Mouse (Mus musculus): ENCODE measurements around the gene Rerg. TPM values are rescaled to one million over a fixed set of nuclear protein-coding genes. Genes with fewer than 3 reads are reported as not detected.
A peak's percentile ranks its signal among the peaks of the same experiment; 100 is the strongest.

The Rerg gene
- total RNA-seq (2021): 1 to 10 TPM; 7.4 to 7.5 TPM
- long read RNA-seq, experiment 1, transcript Rerg-202 (5 exons, 2,262 nt): major isoform, 11 of 12 reads
- long read RNA-seq, experiment 1, partial matches to known transcripts: 0 of 12 reads
- long read RNA-seq, experiment 1, other reads (novel, unspliced or antisense): 1 of 12 reads
- long read RNA-seq, experiment 2, transcript Rerg-202 (5 exons, 2,262 nt): major isoform, 10 of 11 reads
- long read RNA-seq, experiment 2, partial matches to known transcripts: 0 of 11 reads
- long read RNA-seq, experiment 2, other reads (novel, unspliced or antisense): 0 of 11 reads

DNA sequence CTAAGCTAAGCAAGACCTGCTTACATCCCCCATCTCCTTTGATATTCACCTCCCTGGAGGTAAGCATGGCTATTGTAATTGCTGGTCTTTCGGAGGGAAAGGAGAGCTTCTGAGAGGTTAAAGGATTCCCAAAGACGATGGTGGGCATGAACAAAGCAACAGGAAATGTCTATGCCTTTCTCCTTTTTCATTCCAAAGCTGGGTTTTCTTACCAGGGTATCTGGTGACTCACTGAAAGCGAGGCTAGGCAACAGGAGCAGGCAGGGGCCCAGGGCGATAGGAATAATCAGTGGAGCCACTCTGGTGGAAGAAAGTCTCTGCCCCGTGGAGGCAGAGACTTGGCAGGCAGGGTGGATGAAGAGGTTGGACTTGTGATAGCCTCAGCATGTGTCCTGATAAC lies at the start of gene Rerg:
Rerg (minus strand) TSS at position 272 of the 400 bp plus-strand sequence.
- intact Hi-C loops (cut with DNase I): no loop called here
- DNase-seq: no peak

DNA sequence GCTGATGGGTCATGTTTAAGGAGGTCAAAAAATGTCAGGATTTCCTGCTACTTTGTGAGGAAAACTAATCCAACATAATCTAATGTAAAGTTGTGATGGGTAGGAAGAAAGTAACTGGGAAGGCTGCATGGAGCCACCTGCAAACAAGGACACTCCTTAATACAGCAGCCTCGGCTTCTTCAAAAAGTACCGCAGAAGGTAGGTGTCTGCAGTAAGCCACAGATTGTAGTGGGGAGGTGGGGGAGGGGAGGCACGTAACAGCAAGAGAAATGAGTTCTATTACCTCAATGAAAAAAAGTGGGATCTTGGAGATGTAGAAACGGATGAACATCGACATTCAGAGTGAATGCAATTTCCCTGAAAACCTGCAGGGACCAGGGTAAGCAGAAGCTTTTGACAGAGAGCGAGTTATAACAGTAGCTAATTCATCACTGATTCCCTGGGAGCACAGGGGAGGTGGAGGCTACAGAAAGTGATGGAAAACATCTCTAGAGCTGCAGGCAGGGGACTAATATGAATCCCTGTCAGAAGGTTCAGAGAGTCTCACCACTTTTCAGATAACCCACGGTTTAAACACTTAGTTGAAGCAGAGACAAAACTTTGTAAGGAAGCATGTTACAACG lies 47.7 kb upstream of the Rerg start:
- intact Hi-C loops (cut with DNase I): no loop called here
- DNase-seq: no peak

DNA sequence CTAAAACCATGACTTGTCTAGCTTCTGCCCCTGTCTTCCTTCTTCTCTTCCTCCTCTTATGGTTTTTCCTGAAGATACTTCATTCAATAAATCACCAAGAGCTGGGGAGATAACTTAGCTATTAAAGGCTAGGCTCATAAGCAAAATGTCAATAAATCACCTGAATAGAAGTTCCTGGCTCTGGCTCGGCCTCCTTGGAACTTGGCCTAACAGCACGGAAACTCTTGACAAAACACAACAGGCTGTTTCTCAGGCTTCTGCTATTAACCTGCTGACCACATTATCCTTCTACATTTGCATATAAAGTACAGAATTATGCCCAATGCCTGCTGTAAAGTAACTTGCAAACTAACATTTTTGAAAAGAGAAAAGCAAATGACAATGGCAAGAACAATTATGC lies 41.1 kb upstream of the Rerg start:
- no peak for DNase-seq
- intact Hi-C loops (cut with DNase I): no loop called here

DNA sequence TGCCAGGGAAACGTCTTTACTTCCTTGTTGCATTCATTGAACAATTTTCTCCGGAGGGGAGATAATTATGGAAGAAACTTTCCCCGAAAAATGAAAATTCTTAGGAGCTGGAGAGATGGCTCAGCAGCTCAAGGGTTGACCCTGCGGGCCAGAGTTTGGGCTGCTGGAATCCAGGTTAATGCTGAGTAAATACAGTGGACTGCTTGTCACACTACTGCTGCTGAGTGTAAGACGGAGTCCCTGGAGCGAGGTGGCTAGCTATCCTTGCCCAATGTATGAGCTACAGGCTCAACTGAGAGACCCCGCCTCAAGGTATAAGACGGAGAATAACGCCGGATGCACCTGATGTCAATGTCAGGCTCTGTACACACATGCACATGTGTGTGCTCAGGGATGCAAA lies 40.7 kb upstream of the Rerg start:
- no peak for DNase-seq
- intact Hi-C loops (cut with DNase I): no loop called here

DNA sequence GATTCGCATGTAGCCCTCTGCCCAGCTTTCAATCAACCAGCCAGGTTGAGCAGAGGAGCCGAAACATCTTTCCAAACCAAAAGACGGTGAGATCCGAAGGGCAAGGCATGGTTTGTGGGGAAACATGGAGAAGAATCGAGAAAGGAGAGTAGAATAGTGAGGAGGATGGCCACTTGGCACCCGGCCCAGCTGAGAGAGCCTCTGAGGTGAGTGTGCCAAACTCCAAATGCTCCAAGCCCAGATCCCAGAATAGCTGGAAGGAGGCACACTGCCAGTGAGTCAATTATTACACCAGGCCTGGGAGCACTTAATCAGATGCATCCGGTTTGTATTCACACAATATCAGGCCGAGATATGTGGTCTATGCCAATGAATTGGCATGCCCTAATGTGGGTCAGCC lies 39.7 kb upstream of the Rerg start:
- intact Hi-C loops (cut with DNase I): loop anchor here (5.0 kb wide), 1 partner anchor 512 kb away; no protein-coding TSS in a partner anchor
- peak; percentile 64 to 77 for DNase-seq

DNA sequence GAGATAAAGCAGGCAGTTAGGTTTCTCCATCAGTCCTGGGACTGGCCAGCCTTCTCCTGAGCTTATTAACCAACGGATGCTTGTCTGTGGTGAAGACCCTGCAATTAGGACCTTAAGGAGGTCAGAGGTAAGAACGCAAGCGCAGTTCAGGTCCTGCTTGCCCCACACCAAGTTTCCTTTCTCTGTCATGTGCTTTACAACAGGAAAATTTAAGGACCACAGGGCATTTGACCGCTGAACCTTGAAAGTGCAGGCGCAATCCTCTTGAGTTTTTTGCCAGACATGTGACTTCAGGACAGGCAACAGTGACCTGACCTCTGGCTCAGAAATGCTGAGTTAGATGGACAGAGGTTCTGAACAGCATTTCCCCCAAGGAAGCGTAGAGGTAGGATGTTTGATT lies 36.8 kb upstream of the Rerg start:
- intact Hi-C loops (cut with DNase I): loop anchor here (5.0 kb wide), 1 partner anchor 515 kb away; no protein-coding TSS in a partner anchor
- no peak for DNase-seq

DNA sequence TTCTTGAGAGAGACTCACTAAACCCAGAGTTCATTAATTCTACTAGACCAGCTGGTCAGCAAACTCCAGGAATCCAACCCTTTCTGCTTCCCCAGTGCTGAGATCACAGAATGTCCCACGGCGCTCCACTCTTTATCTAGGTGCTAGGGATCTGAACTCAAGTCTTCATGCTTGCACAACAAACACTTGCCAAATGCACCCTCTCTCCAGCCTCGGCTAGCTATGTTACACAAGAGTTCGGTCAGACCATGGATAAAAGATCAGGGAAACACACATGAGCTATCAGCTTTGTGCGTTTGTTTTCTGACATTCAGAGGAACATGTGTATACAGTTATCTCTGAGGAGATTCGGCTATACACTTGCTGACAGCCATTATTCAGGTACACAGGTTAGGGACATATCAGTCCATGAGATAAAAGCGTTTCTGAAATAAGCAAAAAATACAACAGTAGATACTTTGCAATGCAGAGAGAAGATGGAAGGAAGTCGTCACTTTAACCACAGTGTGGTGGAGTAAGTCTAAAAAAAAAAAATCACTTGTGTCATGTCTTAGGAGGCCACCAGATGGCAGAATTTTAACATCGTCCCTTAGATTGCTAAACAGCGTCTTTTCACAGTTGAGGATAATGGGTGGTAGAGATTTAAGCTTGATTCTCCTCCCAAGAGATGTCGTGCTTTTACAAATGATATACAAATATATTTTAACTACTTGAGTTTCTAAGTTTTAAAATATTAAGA lies 35.5 kb upstream of the Rerg start:
- peak in 1 of 2 experiments; percentile 23 for DNase-seq
- intact Hi-C loops (cut with DNase I): loop anchor here (1.0 to 5.0 kb wide), 2 partner anchors 192 to 516 kb away; no protein-coding TSS in a partner anchor

DNA sequence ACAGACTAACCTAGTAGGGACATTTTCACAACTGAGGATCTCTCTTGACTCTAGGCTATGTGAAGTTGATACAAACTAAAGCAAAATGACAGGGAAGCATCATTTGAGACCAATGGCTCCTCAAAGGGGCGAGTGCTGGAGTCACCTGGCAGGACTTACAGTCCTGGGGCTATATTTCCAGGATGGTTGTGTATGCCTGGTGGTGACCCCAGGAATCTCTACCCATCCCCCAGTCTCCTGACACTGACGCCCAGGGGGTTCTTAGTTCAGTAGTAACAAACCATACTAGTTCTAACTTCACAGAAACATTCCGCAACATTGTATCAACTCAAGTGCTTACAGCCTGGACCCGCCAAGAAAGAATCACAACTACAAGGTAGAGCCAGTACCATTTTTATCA lies 32.4 kb upstream of the Rerg start:
- intact Hi-C loops (cut with DNase I): no loop called here
- DNase-seq: no peak

DNA sequence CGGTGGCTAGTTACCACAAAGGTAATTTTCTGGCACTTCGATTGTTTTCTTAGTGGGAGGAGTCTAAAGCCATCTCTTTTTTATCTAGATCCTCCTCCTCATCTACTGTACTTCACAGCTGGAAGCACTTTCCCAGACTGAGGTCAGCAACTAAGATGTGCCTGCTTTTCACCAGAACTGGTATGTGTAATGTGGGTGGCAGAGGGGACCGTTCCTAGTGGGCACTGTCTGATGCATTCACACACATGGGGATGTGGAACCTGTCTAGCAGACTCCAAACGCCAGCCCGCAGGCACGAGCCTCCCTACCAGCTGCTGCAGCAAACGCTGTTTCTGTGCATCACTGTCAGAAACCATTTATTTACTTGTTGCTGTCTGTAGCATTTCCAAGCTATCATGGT lies 31.3 kb upstream of the Rerg start:
- intact Hi-C loops (cut with DNase I): no loop called here
- no peak for DNase-seq

DNA sequence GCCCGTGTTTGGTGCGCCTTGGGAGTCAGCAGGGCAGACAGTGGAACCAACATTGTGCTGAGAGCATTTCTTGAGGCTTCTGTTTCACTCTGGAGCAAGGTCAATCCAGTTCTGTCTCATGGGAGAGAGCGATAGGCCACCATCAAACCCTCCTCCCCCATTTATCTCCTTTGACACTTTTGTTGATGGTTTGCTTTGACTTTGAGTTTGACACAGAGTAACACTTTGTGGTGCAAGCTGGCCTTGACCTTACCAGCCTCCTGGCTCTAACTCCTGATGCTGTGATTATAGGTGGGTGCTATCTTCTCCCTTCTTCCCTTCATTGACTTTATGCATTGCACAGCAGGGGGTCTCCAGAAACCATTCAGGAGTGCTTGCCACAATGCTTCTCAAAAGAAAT lies 30.9 kb upstream of the Rerg start:
- intact Hi-C loops (cut with DNase I): no loop called here
- DNase-seq: no peak

DNA sequence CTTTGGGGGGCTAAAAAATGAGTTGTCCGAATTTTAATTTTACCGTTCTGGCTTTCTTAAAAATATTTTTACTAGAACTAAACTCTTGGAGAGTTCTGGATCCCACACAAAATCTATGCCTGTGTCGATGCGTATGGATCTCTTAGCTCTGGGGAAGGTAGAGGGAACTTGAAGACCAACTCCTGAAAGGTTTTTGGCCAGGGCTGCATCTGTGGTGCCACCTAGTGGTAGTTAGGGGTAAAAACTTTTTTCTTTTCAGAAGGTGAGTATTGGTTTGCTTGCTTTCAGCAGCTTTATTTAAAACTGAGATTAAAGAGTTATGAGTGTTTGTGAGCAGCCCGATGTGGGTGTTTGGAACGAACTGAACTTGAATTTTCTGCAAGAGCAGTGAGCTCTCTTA lies 21.8 kb upstream of the Rerg start:
- intact Hi-C loops (cut with DNase I): no loop called here
- DNase-seq: peak in 1 of 2 experiments; percentile 42

DNA sequence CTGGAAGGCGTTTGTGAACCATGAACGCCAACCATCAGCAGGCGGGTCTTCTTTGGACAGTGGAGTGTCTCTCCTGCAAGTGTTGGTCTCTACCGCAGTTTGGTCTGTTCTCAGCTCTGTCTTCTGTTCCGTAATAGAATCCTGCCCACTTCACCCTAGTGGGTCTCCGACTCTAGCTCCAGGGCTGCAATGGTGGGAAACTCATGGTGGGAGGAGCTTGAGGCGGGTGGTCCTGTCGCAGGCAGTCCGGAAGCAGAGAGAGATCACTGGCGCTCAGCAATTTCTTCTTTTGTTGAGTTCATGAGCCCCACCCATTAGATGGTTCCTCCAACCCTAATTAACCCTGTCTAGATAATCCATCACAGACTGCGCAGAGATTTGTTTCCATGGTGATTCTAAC lies 20.7 kb upstream of the Rerg start:
- intact Hi-C loops (cut with DNase I): no loop called here
- no peak for DNase-seq

DNA sequence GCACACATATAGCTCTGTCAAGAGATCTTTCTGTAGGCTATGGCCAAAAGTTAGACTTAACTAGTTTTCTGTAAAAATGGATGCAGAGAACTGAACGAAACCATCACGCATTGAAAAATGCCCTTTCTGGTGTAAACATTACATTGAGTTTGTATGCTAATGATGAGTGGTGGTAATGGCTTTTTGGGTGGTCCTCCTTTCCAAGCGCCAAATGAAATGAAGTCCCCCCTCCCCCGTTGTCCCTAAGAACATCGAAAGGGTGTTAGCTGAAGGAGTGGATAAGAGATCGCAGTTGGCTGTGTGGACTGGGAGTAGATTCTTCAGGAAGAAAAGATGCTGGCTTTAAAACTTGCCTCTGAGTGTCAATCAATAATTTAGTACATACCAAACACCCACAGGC lies 20.3 kb upstream of the Rerg start:
- no peak for DNase-seq
- intact Hi-C loops (cut with DNase I): no loop called here

DNA sequence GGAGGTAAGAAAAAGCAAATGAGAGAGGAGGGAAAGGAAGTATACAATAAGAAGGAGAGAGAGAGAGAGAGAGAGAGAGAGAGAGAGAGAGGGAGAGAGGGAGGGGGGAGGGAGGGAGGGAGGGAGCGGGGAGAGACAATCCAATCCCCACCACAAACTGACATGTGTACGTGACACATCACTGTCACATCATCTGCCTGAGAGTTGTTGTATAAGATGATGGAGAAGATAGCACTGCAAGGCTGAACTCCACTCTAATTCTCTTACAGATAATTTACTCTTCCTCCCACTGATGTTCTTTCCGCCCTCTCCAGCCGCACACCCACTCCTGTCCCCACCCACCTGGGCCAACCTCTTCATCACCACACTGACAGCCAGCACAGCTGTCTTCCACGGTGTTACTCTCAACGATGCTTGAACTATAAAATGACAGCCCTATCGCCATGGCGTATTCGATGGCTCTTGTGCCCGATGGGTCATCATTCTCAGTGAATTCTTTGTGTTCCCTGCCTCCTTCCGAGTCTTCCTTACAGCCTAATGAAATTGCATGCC lies 18.2 kb upstream of the Rerg start:
- intact Hi-C loops (cut with DNase I): no loop called here
- DNase-seq: no peak

DNA sequence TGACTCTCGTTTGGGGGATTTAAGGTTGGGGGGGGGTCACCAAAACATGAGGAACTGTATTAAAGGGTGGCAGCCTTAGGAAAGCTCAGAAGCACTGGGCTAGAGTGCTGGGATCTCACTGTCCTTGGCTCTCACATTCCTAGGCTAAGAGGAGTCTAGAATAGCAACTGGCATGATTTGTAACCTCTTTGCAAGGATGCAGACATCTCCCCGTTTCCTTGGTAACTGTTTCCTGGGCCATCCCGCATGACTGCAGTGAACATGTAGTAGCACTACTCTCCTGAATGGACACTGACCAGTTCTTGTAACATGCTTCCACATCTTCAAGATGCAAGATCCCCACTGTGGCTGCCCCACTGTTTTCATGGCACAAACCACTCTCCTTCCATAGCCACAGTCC lies 17.1 kb upstream of the Rerg start:
- intact Hi-C loops (cut with DNase I): no loop called here
- no peak for DNase-seq

DNA sequence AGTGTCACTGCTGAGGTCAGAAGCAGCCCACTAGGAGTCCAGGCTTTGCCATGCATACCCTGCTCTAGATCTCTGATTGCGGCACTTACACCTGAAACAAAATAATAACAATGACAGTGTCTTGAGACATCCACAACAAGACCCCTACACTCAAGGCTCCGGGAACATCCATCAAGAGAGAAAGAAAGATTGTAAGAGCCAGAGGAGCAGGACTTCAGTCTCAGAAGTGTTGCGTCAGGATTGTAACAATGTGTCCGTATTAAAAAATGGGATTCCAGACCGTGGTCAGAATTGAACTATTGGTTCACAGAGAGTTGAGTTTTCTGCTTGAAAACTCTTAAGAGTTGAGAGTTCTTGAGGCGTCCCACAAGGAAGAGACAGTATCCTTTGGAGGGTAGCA lies 10.3 kb upstream of the Rerg start:
- intact Hi-C loops (cut with DNase I): no loop called here

DNA sequence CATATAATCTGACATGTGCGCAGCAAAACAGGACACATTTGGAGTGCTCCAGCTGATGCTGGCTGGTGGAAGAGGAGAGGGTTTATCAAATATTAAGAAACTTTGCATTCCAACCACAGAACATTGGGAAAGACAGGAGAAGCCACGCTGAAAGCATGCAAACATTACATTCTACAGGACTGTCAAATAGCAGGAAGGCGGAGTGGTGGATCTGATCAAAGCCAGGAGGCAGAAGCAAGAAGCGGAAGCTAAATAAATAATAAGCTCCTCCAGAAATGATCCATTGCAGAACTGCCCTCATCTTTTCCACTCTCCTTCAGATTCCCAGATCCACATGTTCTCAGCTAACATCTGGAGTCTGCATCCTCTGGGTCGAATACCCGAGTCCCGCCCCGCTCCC lies 9.8 kb upstream of the Rerg start:
- DNase-seq: no peak
- intact Hi-C loops (cut with DNase I): no loop called here

More for the DNA sequence above, 10.3 kb upstream of the Rerg start:
- DNase-seq: no peak

DNA sequence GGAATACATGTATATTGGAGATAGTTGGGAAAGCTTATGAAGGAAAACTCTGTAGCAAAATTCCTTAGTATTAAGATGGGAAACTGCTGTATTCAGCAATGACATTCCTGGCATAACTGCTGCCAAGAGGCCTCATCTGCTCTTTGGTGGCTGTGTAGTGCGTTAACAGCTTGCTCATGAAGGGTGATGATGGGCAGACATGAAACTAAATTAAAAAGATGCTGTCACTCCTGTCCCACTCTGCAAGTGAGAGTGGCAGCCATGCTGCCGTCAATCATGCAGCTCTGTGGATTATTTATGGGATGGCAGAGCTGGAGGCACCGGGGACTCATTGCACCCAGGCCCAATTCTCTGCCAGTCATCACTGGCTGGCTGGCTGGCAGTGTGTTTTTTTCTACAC lies 8.7 kb upstream of the Rerg start:
- intact Hi-C loops (cut with DNase I): no loop called here
- DNase-seq: no peak

DNA sequence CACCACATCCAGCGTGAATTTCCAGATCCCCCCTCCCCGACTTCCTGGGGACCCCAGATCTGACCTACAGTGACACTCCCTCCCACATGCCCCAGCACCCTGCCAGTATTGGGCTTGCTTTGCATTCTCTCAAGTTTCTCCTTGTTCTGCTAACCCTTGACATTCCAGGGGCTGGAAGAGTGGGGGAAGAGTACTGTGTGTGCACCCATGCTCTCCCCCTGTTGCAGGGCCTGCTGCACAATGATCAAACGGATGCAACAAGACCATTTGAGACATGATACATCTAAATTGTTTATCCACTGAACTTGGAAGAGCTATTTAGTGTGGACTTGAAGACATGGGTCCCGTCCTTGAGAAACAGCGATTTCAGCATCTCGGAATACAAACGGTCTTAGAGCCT lies 349 bp upstream of the Rerg start:
- intact Hi-C loops (cut with DNase I): no loop called here
- DNase-seq: no peak

DNA sequence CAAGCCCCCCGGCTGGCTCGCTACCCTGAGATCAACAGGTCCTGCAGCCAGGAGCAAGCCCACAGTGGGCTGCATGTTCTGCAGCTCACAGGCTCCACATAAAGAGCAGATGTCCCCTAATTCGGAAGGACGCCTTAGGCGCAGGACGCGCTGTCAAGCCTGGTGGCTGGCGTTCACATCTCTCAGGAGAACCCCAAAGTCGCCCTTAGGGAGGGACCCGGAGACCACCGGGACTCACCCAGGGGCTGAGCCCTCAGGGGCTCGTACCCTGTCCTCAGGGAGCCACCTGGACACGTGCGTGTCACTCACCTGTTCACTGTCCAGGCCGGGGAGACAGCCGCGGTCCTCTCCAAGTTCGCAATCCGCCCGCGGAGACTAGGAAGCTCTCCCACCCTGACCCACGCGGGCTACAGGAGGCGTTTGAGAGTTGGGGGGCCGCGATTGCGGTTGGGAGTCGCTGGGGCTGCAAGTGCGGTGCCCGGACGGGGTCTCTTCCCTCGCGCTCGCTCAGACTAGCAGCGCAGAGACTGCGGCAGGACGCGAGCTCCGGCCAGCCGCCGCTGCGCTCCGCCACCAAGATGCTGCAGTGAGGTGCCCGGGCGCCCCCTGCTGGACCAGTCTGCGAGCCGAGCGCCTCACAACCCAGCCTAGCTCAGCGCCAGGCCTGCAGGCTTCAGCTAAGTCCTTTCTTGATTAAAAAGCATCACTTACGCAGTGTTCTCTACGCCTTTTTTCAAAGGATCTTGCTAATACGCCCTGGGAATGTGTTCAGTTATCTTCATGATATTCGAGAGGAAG lies 927 bp downstream of the Rerg start:
- peak; percentile 95 to 97 for DNase-seq
- intact Hi-C loops (cut with DNase I): loop anchor here (1.0 to 5.0 kb wide), 3 partner anchors 70 to 172 kb away; no protein-coding TSS in a partner anchor
